Mouse (Mus musculus): ENCODE data around the gene Rps23. TPM values are rescaled to one million over a fixed set of nuclear protein-coding genes. Genes with fewer than 3 reads are reported as not detected.

The Rps23 gene
- polyA plus RNA-seq, 1 experiment from 2014 or later: 314 TPM

Other genes starting within 250 kb of the Rps23 start
- not detected in 2 replicates for gene Atp6ap1l, start 17.6 kb upstream of the Rps23 start, polyA plus RNA-seq (2014; fragmentation: Nextera tagmentation; extraction: Ambion mirVana)

Measured in kidney, embryonic 14.5 days (tissue).